Mouse (Mus musculus): Measurements from ENCODE around the gene Smyd4.

Gene Smyd4

GRCm38 (mm10) chr11:75410591-75410990 lies 62.4 kb downstream of the Smyd4 start:
- intact Hi-C loops (cut with DNase I) = loop anchor here (10.0 kb wide), 1 partner anchor 164 kb away; no protein-coding TSS in a partner anchor

- intact Hi-C loops (cut with DNase I) = loop anchor here (10.0 kb wide), 1 partner anchor 160 kb away; no protein-coding TSS in a partner anchor
Observed at GRCm38 (mm10) chr11:75415096-75415495, 66.9 kb downstream of the Smyd4 start.

GRCm38 (mm10) chr11:75415994-75416393 lies 67.8 kb downstream of the Smyd4 start:
- intact Hi-C loops (cut with DNase I) = loop anchor here (10.0 kb wide), 1 partner anchor 159 kb away; no protein-coding TSS in a partner anchor

- intact Hi-C loops (cut with DNase I) = no loop called here
Observed at GRCm38 (mm10) chr11:75420037-75420436, 71.8 kb downstream of the Smyd4 start.

- intact Hi-C loops (cut with DNase I) = no loop called here
Observed at GRCm38 (mm10) chr11:75420810-75421374, 72.7 kb downstream of the Smyd4 start.

- intact Hi-C loops (cut with DNase I) = no loop called here
Observed at GRCm38 (mm10) chr11:75421375-75422012, 73.3 kb downstream of the Smyd4 start.

GRCm38 (mm10) chr11:75422013-75422792 lies 74.0 kb downstream of the Smyd4 start, which contains the start of gene Serpinf1:
TSS of gene Serpinf1 (minus strand) at chr11:75422701.
- intact Hi-C loops (cut with DNase I) = no loop called here

- intact Hi-C loops (cut with DNase I) = no loop called here
Observed at GRCm38 (mm10) chr11:75423091-75423490, 74.9 kb downstream of the Smyd4 start.

- intact Hi-C loops (cut with DNase I) = no loop called here
Observed at GRCm38 (mm10) chr11:75424033-75424432, 75.8 kb downstream of the Smyd4 start.

- intact Hi-C loops (cut with DNase I) = no loop called here
Observed at GRCm38 (mm10) chr11:75424459-75424858, 76.2 kb downstream of the Smyd4 start.

- intact Hi-C loops (cut with DNase I) = no loop called here
Observed at GRCm38 (mm10) chr11:75429019-75429705, 80.9 kb downstream of the Smyd4 start.

GRCm38 (mm10) chr11:75431307-75431706 lies 83.1 kb downstream of the Smyd4 start:
- intact Hi-C loops (cut with DNase I) = no loop called here

- intact Hi-C loops (cut with DNase I) = no loop called here
Observed at GRCm38 (mm10) chr11:75434138-75434537, 85.9 kb downstream of the Smyd4 start.

- intact Hi-C loops (cut with DNase I) = no loop called here
Observed at GRCm38 (mm10) chr11:75438194-75438593, 90.0 kb downstream of the Smyd4 start.

GRCm38 (mm10) chr11:75438804-75439203 lies 90.6 kb downstream of the Smyd4 start:
- intact Hi-C loops (cut with DNase I) = no loop called here

- intact Hi-C loops (cut with DNase I) = no loop called here
Observed at GRCm38 (mm10) chr11:75439363-75439762, 91.1 kb downstream of the Smyd4 start, which contains the start of gene Serpinf2. TSS of gene Serpinf2 (minus strand) at chr11:75439591.

GRCm38 (mm10) chr11:75439951-75440350 lies 91.7 kb downstream of the Smyd4 start:
- intact Hi-C loops (cut with DNase I) = no loop called here

GRCm38 (mm10) chr11:75441034-75441433 lies 92.8 kb downstream of the Smyd4 start:
- intact Hi-C loops (cut with DNase I) = no loop called here

GRCm38 (mm10) chr11:75441601-75442000 lies 93.4 kb downstream of the Smyd4 start:
- intact Hi-C loops (cut with DNase I) = no loop called here

- intact Hi-C loops (cut with DNase I) = no loop called here
Observed at GRCm38 (mm10) chr11:75443711-75444110, 95.5 kb downstream of the Smyd4 start.

GRCm38 (mm10) chr11:75448575-75448974 lies 100.3 kb downstream of the Smyd4 start:
- intact Hi-C loops (cut with DNase I) = no loop called here
